Mouse (Mus musculus) right cerebral cortex, adult 2 months (tissue): Measurements from ENCODE around the gene Tff3.

Experiments
- DNase-seq, 2 experiments: peaks; one replicate each; pipeline ENCODE4 v3.0.0; 2021 to 2022; ENCODE audit warnings: low spot score in 2 of 2

Tff3 gene

GRCm38 (mm10) chr17:31077561-31077960 lies 51.9 kb downstream of the Tff3 start:
- DNase-seq = no peak

- DNase-seq = no peak
Observed at GRCm38 (mm10) chr17:31075471-31075870, 54.0 kb downstream of the Tff3 start.
